ENCODE assay signal across 12 mouse cellular contexts in the genomic region with DNA sequence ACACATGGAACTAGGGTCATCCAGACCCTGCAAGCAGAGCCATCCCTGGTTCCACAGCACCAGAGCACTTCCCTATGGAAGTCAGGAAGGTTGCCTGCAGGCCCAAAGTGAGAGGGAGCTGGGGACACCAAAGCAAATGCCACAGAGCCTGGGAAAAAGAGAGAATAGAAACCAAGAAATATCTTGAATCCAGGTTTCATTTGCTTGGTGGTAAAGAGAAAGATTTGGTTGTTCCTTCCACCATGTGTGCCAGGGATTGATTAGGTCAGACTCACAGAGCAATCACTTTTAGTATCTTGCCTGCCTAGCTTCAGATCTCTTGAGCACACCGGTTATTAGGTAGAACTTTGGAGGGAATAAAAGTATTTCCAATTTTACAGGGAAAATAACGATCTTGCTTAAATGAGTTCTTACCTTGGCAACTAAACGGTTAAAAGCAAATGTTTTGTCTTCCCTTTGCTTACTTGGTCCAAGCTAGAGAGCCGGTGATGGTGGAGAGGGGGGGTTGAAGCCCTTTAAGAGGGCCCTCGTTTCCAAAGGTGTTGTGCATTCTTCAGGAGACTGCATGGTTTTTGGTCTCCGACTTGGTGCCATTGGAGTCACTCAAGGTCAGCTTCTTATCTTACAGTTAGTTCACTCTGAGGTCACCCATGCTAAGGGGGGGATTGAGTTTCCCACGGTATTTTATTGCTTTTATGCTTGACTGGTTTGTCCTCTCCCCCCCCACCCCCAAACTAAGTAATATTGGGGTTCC.
"Had no signal": no experiment of that assay in that cellular context is flagged by ENCODE, and none has a peak within 500 bp of the region (broad histone marks: within the 10 kb centered on the region; RNA-seq: fewer than 3 reads in every experiment).

No protein-coding gene starts in this region.

- DNase-seq: retina, postnatal 1 day; right cerebral cortex, adult 18-20 months; right cerebral cortex, postnatal 14 days; right cerebral cortex, postnatal 25 days; right cerebral cortex, postnatal 4 days; spleen, adult 18-20 months; thymus, adult 18-20 months; thymus, adult 2 months; thymus, postnatal 14 days; thymus, postnatal 25 days; thymus, postnatal 36 days; thymus, postnatal 4 days had no signal
